Mouse (Mus musculus): ENCODE results near the gene Vmn1r175.
"Not testable (repeated sequence)": the region's sequence is repeated elsewhere in the genome, so short reads cannot be mapped to it uniquely, and the experiment has no call there.

Gene Vmn1r175

DNA sequence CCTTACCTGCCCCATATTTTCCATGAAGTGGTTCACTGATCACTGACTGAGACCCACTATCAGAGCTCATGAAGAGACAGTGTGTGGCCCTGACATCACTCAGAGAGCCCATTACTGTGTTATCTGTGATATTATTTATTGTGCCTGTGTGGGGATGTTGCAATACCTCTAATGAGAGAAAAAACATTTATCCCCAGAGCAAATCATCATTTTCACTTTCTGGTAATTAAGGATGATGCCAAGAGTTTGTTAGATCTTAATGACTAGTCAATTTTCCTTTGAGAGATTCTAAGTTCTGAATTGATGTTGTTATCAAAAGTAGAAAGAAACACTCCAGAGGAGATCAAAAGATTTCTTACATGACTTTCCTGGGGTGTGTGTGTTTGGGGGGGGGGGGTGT is at the start of gene Vmn1r175:
Vmn1r175 (minus strand) TSS at position 101 of the 400 bp plus-strand sequence.
- DNase-seq (ENCODE audit: low spot score in 2 of 2): not testable (repeated sequence)

DNA sequence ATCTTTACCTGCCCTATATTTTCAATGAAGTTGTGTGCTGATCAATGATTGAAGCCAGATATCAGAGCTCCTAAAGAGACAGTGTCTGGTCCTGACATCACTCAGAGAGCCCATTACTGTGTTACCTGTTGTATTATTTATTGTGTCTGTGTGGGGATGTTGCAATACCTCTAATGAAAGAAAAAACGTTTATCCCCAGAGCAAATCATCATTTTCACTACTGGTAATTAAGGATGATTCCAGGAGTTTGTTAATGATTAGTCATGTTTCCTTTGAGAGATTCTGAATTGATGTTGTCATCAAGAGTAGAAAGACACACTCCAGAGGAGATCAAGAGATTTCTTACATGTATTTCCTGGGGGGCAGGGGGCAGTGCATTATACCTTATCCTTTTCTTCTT is 26.8 kb upstream of the Vmn1r175 start, which contains the start of gene Vmn1r176:
Vmn1r176 (minus strand) TSS at position 101 of the 400 bp plus-strand sequence.
- not testable (repeated sequence) for DNase-seq (ENCODE audit: low spot score in 2 of 2)

GRCm38 (mm10) chr7:23784526-23784925 is 25.9 kb downstream of the Vmn1r175 start:
- DNase-seq (ENCODE audit: low spot score in 2 of 2): no peak
